Mouse (Mus musculus): Measurements from ENCODE around the gene Dhx15. TPM values are rescaled to one million over a fixed set of nuclear protein-coding genes. Genes with fewer than 3 reads are reported as not detected.

Gene Dhx15
- polyA plus RNA-seq, 2 experiments, result 34.9 to 57.4 TPM

DNA sequence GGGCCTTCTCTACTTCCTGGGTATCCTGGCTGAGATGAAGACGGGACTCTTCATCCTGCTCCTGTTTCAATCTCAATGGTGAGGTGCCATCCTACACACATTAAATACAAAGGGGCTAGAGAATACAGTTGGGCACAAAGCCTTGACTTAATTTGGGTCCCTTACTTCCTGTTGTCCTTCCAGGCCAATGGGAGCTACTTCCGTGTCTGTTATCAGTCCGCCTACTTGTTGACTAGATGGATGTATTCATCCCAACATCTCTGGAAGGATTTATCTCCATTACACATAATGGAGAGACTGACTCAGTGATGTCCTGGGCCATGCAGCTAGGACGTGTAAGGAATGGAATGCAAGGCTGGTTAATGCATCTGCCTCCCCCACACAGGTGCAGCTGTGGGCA lies 72.5 kb downstream of the Dhx15 start:
- H3K27me3 ChIP-seq (ENCODE audit: control insufficient read depth, insufficient read depth, low read length), result peaks cover 39% of the 10 kb centered on the region
- TF ChIP-seq CTCF (IDR thresholded peaks at IDR 0.05; ENCODE audit: low read depth) (no peak), EP300 (IDR thresholded peaks at IDR 0.05; ENCODE audit: low read depth) (no peak)
- no peaks in the 10 kb centered on the region for H3K9me3 ChIP-seq (ENCODE audit: control insufficient read depth, low read length)
- no peak overlapping the region for H3K9ac ChIP-seq (replicated peaks)
- WGBS (ENCODE audit: insufficient replicate concordance), result 58% methylated on average over 4 of the region's 4 CpGs
- no peak overlapping the region for H3K4me3 ChIP-seq (ENCODE audit: insufficient read depth in 1 of 2, low read depth in 2 of 2, low read length in 2 of 2)
- DNase-seq (ENCODE audit: low read depth in 3 of 3, low spot score in 3 of 3) (no peak), ATAC-seq (ENCODE audit: insufficient read depth) (no peak)
- no peaks in the 10 kb centered on the region for H3K36me3 ChIP-seq (replicated peaks; ENCODE audit: control insufficient read depth, insufficient read depth, low read depth)
- H3K4me1 ChIP-seq (replicated peaks; ENCODE audit: control insufficient read depth in 2 of 2, insufficient read depth in 2 of 2, low read length in 1 of 2), result no peaks in the 10 kb centered on the region
- no peak overlapping the region for H3K27ac ChIP-seq
- H3K4me2 ChIP-seq (ENCODE audit: low read depth), result no peak overlapping the region

- H3K9me3 ChIP-seq (ENCODE audit: control insufficient read depth, low read length), result no peaks in the 10 kb centered on the region
- no peak for ATAC-seq (ENCODE audit: insufficient read depth)
- WGBS (ENCODE audit: insufficient replicate concordance), result 4% methylated on average over 17 of the region's 17 CpGs
- H3K4me1 ChIP-seq (replicated peaks; ENCODE audit: control insufficient read depth in 2 of 2, insufficient read depth in 2 of 2, low read length in 1 of 2), result no peaks in the 10 kb centered on the region
- no peak overlapping the region for H3K4me2 ChIP-seq (ENCODE audit: low read depth)
- H3K4me3 ChIP-seq (ENCODE audit: insufficient read depth in 1 of 2, low read depth in 2 of 2, low read length in 2 of 2), result no peak overlapping the region
- H3K9ac ChIP-seq (replicated peaks), result no peak overlapping the region
- TF ChIP-seq EP300 (IDR thresholded peaks at IDR 0.05; ENCODE audit: low read depth) (no peak), CTCF (IDR thresholded peaks at IDR 0.05; ENCODE audit: low read depth) (no peak)
- no peak for DNase-seq (ENCODE audit: low read depth in 3 of 3, low spot score in 3 of 3)
- peaks cover 53% of the 10 kb centered on the region for H3K27me3 ChIP-seq (ENCODE audit: control insufficient read depth, insufficient read depth, low read length)
- no peak overlapping the region for H3K27ac ChIP-seq
- no peaks in the 10 kb centered on the region for H3K36me3 ChIP-seq (replicated peaks; ENCODE audit: control insufficient read depth, insufficient read depth, low read depth)
Observed at GRCm38 (mm10) chr5:52116404-52116803, 73.9 kb downstream of the Dhx15 start.

DNA sequence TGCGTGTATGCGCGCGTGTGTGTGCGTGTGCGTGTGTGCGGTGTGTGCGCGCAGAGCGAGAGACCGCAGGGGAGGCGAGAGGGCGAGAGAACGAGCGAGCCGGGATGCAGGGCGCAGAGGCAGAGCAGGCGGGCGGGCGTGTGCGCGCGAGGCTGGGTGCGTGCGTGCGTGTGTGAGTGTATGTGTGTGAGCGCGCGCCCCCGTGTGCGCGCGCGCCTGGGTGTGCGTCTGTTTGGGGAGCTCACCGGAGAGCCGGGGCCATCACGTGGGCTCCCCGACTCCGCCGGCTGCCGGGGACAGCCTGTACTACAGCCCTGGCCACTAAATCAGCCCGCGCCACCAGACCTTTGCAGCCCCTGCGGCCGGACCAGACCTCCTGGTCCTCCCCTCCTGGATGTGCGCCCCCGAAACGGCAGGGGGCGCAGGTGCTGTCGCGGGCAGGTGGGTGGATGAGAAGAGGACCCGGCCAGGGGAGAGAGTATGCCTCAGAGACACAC lies 74.4 kb downstream of the Dhx15 start:
- H3K4me2 ChIP-seq (ENCODE audit: low read depth), result peak overlapping the region; percentile 68
- peak in 1 of 3 experiments; percentile 14 for DNase-seq (ENCODE audit: low read depth in 3 of 3, low spot score in 3 of 3)
- H3K4me3 ChIP-seq (ENCODE audit: insufficient read depth in 1 of 2, low read depth in 2 of 2, low read length in 2 of 2), result peak overlapping the region; percentile 56 to 57
- no peaks in the 10 kb centered on the region for H3K36me3 ChIP-seq (replicated peaks; ENCODE audit: control insufficient read depth, insufficient read depth, low read depth)
- peak; percentile 63 for TF ChIP-seq CTCF (IDR thresholded peaks at IDR 0.05; ENCODE audit: low read depth)
- TF ChIP-seq EP300 (IDR thresholded peaks at IDR 0.05; ENCODE audit: low read depth), result no peak
- H3K27ac ChIP-seq, result no peak overlapping the region
- H3K27me3 ChIP-seq (ENCODE audit: control insufficient read depth, insufficient read depth, low read length), result peaks cover 57% of the 10 kb centered on the region
- no peaks in the 10 kb centered on the region for H3K4me1 ChIP-seq (replicated peaks; ENCODE audit: control insufficient read depth in 2 of 2, insufficient read depth in 2 of 2, low read length in 1 of 2)
- no peak overlapping the region for H3K9ac ChIP-seq (replicated peaks)
- peak; percentile 26; the same call in 1 of the 2 replicates for ATAC-seq (ENCODE audit: insufficient read depth)
- H3K9me3 ChIP-seq (ENCODE audit: control insufficient read depth, low read length), result no peaks in the 10 kb centered on the region
- WGBS (ENCODE audit: insufficient replicate concordance), result 1% methylated on average over 46 of the region's 53 CpGs

GRCm38 (mm10) chr5:52114751-52115451 lies 75.4 kb downstream of the Dhx15 start:
- DNase-seq (ENCODE audit: low read depth in 3 of 3, low spot score in 3 of 3), result no peak
- Histone ChIP-seq H3K4me3 (ENCODE audit: insufficient read depth in 1 of 2, low read depth in 2 of 2, low read length in 2 of 2) (peak overlapping the region; percentile 29 to 57), H3K9ac (replicated peaks) (no peak overlapping the region), H3K4me1 (replicated peaks; ENCODE audit: control insufficient read depth in 2 of 2, insufficient read depth in 2 of 2, low read length in 1 of 2) (no peaks in the 10 kb centered on the region), H3K4me2 (ENCODE audit: low read depth) (peak overlapping the region; percentile 68), H3K27me3 (ENCODE audit: control insufficient read depth, insufficient read depth, low read length) (peaks cover 61% of the 10 kb centered on the region), H3K36me3 (replicated peaks; ENCODE audit: control insufficient read depth, insufficient read depth, low read depth) (no peaks in the 10 kb centered on the region), H3K9me3 (ENCODE audit: control insufficient read depth, low read length) (no peaks in the 10 kb centered on the region), H3K27ac (no peak overlapping the region)
- ATAC-seq (ENCODE audit: insufficient read depth), result no peak
- 2% methylated on average over 46 of the region's 48 CpGs for whole genome bisulfite sequencing (ENCODE audit: insufficient replicate concordance)
- TF ChIP-seq CTCF (IDR thresholded peaks at IDR 0.05; ENCODE audit: low read depth), result no peak
- no peak for TF ChIP-seq EP300 (IDR thresholded peaks at IDR 0.05; ENCODE audit: low read depth)

DNA sequence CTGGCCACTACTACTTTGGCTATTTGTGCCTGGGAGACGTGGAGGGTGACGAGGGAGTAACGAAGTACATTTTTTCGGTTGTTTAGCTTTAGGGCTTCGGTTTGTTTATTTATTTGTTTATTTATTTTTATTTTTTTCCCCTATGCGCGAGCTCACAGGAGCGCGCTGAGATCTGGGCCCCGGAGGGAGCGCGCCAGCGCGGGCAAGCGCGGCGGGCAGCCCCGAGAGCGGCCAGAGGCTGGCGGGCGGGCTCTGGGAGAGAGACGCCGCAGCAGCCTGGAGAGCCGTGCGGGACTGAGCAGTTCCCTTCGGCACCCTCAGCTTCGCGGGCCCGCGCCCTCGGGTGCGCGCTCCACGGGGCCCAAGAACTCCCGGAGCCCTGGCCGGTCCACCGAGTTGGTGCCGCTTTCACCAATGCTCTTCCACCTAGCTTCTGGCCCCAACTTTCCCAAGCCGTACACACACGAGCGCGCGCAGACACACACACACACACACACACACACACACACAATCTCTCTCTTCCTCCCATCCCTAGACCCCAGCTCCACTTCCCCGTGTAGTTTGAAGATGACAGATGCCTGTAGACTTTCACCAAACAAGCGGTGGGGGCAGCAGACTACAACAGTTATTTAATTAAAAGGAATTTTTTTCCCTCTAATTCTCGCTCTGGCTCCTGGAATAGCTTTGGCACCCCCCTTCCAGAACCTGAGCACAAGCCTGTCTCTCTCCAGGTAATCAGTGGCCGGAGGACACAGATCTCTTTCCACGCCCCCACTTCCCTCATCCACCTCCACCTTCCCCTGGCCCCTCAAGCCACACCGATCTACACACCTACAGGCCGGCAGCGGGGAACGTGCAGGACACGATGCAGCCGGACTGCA lies 76.2 kb downstream of the Dhx15 start:
- Histone ChIP-seq H3K36me3 (replicated peaks; ENCODE audit: control insufficient read depth, insufficient read depth, low read depth) (no peaks in the 10 kb centered on the region), H3K4me3 (ENCODE audit: insufficient read depth in 1 of 2, low read depth in 2 of 2, low read length in 2 of 2) (peak overlapping the region; percentile 10 to 45; a peak in 3 of 4 replicates), H3K9ac (replicated peaks) (no peak overlapping the region), H3K4me2 (ENCODE audit: low read depth) (peak overlapping the region; percentile 68), H3K27ac (no peak overlapping the region), H3K4me1 (replicated peaks; ENCODE audit: control insufficient read depth in 2 of 2, insufficient read depth in 2 of 2, low read length in 1 of 2) (no peaks in the 10 kb centered on the region), H3K9me3 (ENCODE audit: control insufficient read depth, low read length) (no peaks in the 10 kb centered on the region), H3K27me3 (ENCODE audit: control insufficient read depth, insufficient read depth, low read length) (peaks cover 61% of the 10 kb centered on the region)
- ATAC-seq (ENCODE audit: insufficient read depth) (no peak), DNase-seq (ENCODE audit: low read depth in 3 of 3, low spot score in 3 of 3) (no peak)
- 1% methylated on average over 54 of the region's 54 CpGs for WGBS (ENCODE audit: insufficient replicate concordance)
- TF ChIP-seq CTCF (IDR thresholded peaks at IDR 0.05; ENCODE audit: low read depth) (no peak), EP300 (IDR thresholded peaks at IDR 0.05; ENCODE audit: low read depth) (no peak)

Data from liver, embryonic 14.5 days (tissue).